Mouse (Mus musculus) lung, embryonic 16.5 days (tissue): ENCODE data around the gene Raet1e. TPM values are rescaled to one million over a fixed set of nuclear protein-coding genes. Genes with fewer than 3 reads are reported as not detected.
"Not testable (repeated sequence)": the region's sequence is repeated elsewhere in the genome, so short reads cannot be mapped to it uniquely, and the experiment has no call there.

Experiments used
- ATAC-seq: fragments of 200-750 bp; cut with Nextera tagmentation; 2 replicates; pipeline ENCODE4 v1.8.0; 2017; ENCODE audit warnings: low read depth, mild to moderate bottlenecking, moderate library complexity
- H3K27ac ChIP-seq: fragments of 300-500 bp; sonication (generic); 2 replicates; pipeline ENCODE4 v1.5.1; 2014; ENCODE audit warnings: mild to moderate bottlenecking, control low read depth, low read length
- H3K27me3 ChIP-seq: fragments of 300-500 bp; sonication (generic); 2 replicates; pipeline ENCODE4 v1.6.1; 2014; ENCODE audit warnings: low read depth, low read length, mixed read lengths; ENCODE audit not compliant: control insufficient read depth, insufficient read depth
- H3K36me3 ChIP-seq: fragments of 300-500 bp; sonication (generic); 2 replicates; pipeline ENCODE4 v1.6.1; 2014; ENCODE audit warnings: low read length; ENCODE audit not compliant: control insufficient read depth, insufficient read depth
- H3K4me1 ChIP-seq: fragments of 300-500 bp; sonication (generic); replicated peaks from 2 replicates; pipeline ENCODE4 v1.6.1; 2014; ENCODE audit warnings: low read length, mixed read lengths; ENCODE audit not compliant: control insufficient read depth, insufficient read depth
- H3K4me2 ChIP-seq: fragments of 300-500 bp; sonication (generic); 2 replicates; pipeline ENCODE4 v1.6.1; 2014; ENCODE audit warnings: low read depth, low read length, control low read depth
- H3K4me3 ChIP-seq: fragments of 300-500 bp; sonication (generic); 2 replicates; pipeline ENCODE4 v1.5.1; 2014; ENCODE audit warnings: mild to moderate bottlenecking, low read length, control low read depth
- H3K9ac ChIP-seq: fragments of 300-500 bp; sonication (generic); 2 replicates; pipeline ENCODE4 v1.6.1; 2014; ENCODE audit warnings: low read length, control low read depth
- H3K9me3 ChIP-seq: fragments of 300-500 bp; sonication (generic); 2 replicates; pipeline ENCODE4 v1.6.1; 2016; ENCODE audit warnings: low read length; ENCODE audit not compliant: control insufficient read depth
- WGBS: fragments of 180-500 bp; shearing (Covaris S2); extraction: QIAGEN DNeasy Blood & Tissue Kit; methylation state at CpG from one replicate; pipeline ENCODE4 v1.1.7; 2014; 5-methylcytosine and 5-hydroxymethylcytosine counted together
- polyA plus RNA-seq: library from polyadenylated mRNA; unstranded; fragments of >200 nt; fragmentation: Nextera tagmentation; extraction: Ambion mirVana; gene quantifications from 2 replicates; pipeline ENCODE4 v1.2.1, GENCODE M21; 2015

The Raet1e gene
- polyA plus RNA-seq, 1 experiment from 2014 or later, result 10.8 TPM

DNA sequence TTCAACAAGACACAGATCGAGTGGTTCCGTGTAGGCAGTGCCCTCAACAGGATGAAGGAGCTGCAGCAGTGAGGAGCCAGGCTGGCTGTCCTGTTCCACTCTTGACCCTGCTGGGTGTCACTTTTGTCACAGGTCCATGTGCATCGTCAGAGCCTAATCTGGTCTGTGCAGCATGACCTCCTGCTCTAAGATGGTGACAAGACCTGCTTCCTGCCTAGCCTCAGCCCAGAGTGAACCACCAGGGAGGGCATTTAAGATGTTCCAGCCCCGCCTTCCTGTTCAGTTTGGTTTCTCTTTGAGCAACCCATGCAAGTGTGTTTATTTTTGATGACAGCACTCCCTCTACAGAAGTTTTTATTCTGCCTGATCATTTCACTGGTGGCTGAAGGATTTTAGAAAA is 187.4 kb downstream of the Raet1e start:
- 65% methylated on average over 4 of the region's 4 CpGs for WGBS
- not testable (repeated sequence) for ATAC-seq, H3K4me2 ChIP-seq

DNA sequence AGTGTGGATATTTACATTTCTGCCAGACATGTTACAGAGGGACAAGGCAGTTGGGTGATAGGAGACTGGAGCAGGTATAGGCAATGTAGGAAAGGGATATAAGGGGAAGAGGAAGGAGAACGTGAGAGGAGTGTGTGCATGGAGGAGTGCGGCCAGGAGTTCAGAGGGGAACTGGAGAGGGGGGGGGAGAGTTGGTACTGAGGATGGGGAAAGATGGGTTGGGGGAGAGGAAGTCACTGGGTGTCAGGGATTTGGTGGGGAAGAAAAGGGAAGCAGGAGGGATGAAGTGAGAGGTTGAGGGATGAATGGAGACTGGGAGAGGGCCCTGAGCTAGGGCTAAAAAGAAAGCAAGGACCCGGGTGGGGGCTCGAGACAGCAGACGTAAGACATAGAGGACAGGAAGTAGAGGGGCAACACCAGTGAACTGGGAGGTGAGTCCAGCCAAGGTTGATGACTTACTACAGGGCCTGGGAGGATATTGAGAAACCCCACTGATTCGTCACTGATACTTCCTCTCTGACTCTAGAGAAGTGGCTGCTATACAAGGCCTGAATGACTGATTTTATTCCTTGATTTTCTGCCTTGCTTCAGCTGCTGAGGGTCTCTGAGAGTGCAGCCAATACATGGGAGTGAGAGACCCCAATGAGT is 195.3 kb downstream of the Raet1e start:
- H3K4me1 ChIP-seq, H3K27me3 ChIP-seq, H3K9ac ChIP-seq, H3K9me3 ChIP-seq, H3K36me3 ChIP-seq, H3K27ac ChIP-seq, ATAC-seq, H3K4me2 ChIP-seq, H3K4me3 ChIP-seq: not testable (repeated sequence)
- WGBS, result 70% methylated on average over 6 of the region's 6 CpGs

More for the DNA sequence above, 187.4 kb downstream of the Raet1e start:
- H3K9me3 ChIP-seq, H3K27ac ChIP-seq, H3K36me3 ChIP-seq, H3K9ac ChIP-seq, H3K4me3 ChIP-seq, H3K4me1 ChIP-seq, H3K27me3 ChIP-seq: not testable (repeated sequence)

DNA sequence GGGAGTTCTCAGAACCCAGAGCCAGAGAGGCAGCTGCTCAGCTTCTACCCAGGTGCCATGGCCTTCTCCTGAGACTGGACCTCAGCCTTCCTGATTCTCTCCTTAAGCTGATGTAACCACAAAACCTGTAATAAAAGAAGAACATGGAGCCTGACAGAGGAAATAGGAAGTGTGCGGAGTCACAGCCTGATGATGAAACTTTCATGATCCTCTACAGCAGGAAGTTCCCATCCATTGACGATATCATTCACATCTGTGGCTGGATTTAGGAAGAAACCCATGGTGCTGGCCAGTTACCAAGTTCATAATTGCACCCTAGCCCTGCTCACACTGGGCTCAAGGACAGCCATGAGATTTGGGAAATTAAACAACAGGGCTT is 195.8 kb downstream of the Raet1e start:
- not testable (repeated sequence) for ATAC-seq, H3K4me2 ChIP-seq
- WGBS, result 81% methylated on average over 2 of the region's 2 CpGs

DNA sequence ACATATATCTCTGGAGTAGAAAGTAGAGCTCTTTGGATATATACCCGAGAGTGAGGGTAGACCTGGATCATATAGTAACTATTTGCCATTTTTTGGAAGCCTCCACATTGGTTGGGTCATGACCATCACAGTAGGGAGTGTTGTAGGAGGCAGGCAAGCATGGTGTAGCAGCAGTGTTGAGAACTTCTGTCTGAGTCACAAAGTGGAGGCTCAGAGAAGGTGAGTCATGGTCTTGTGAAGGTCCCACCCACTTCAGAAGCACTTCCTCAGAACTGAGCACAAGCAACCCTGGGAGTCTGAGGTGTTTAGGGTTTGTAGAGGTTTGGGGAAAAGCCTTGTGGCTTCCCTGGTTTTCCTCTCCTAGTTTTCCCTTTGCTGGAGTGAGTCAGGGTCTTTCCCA is 199.0 kb downstream of the Raet1e start:
- not testable (repeated sequence) for H3K9ac ChIP-seq

More for the DNA sequence above, 195.8 kb downstream of the Raet1e start:
- H3K36me3 ChIP-seq, H3K27ac ChIP-seq, H3K4me1 ChIP-seq, H3K9me3 ChIP-seq, H3K4me3 ChIP-seq, H3K9ac ChIP-seq, H3K27me3 ChIP-seq: not testable (repeated sequence)

DNA sequence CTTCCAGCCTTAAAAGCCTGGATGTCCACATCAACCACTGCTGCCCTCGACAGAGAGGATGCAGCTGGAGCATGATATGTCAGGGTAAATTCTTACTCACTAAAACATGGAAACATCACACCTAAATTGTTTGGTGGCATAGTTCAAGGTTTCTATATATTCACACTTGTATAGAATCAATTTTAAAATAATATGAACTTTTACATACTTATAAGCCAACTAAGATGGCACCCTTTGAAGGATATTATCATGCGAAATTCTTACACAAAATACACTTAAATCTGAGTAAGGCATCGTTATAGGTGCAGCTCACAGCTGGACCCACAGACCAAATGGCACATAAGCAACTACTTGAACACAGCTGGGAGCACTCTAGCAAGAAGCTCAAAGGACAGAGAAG is 201.9 kb downstream of the Raet1e start, which contains the start of gene Raet1d:
Raet1d (plus strand) TSS at position 301 of the 400 bp plus-strand sequence.
- H3K4me2 ChIP-seq, result peak within 1 kb of the TSS; percentile 43; the same call in 1 of the 2 replicates
- not testable (repeated sequence) for H3K9ac ChIP-seq, H3K36me3 ChIP-seq, H3K27ac ChIP-seq, H3K9me3 ChIP-seq, ATAC-seq, H3K4me1 ChIP-seq, H3K4me3 ChIP-seq, H3K27me3 ChIP-seq
- WGBS, result 70% methylated on average over 3 of the region's 3 CpGs

More for the DNA sequence above, 199.0 kb downstream of the Raet1e start:
- H3K4me2 ChIP-seq, ATAC-seq, H3K4me1 ChIP-seq, H3K36me3 ChIP-seq, H3K27me3 ChIP-seq, H3K4me3 ChIP-seq, H3K9me3 ChIP-seq, H3K27ac ChIP-seq: not testable (repeated sequence)
- WGBS, result 81% methylated on average over 1 of the region's 1 CpGs

DNA sequence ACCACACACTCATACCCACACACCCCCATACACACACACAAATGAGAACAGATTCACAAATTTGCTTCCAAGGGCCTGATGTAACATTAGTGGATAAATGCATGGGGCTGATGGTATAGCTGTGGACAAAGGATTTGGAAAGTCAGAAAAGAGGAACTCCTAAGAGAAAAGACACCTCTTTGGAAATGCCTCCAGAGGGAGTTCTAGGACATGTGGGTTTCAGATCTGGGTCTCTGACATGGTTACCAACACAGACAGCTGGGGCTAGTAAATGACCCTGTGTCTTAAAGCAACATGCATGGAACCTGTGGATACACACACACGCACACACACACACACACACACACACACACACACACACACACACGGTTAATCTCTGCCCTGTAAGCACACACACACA is 202.6 kb downstream of the Raet1e start:
- not testable (repeated sequence) for ATAC-seq, H3K9me3 ChIP-seq, H3K27ac ChIP-seq, H3K4me3 ChIP-seq, H3K4me1 ChIP-seq, H3K4me2 ChIP-seq, H3K36me3 ChIP-seq, H3K27me3 ChIP-seq, H3K9ac ChIP-seq
- WGBS, result 33% methylated on average over 2 of the region's 2 CpGs

DNA sequence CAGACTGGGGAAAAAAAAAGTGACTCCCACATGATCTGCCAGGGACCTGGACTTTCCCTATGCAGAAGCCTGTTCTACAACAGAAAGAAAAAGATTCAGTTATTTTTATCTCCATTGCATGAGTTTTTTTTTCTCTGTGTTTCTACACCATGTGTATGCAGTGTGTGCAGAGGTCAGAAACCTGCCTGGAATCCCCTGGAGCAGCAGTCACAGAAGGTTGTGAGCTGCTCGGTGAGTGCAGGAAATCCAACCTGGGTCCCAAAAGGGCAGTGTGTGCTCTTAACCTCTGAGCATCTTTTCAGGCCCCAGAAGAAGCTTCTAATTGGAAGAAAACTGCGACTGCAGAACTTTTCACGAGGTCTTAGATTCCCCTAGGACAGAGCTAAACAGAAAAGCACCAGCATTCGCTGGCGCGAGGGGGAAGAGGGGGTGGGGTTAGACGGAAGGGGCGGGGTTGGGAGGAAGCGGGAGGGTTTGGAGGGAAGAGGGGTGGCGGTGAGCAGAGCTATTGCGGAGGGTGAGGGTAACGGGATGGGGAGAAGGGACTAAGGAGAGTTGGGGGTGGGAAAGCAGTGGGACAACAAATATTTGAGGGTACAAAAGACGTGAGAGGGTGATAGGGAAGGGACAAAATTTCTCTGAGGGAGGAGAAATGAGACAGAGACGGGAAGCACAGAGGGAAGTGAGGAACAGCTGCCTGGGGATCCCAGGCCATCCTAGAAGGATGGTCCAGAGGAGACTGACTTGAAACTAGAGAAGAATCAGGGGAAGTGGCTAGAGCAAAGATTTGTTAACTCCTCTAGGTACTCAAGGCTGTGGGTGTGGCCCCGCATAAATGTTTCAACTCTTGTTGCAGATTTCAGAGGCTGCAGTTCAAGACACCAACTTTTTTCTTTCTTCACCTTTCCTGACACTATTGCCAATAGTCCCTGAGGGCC is 203.3 kb downstream of the Raet1e start:
- H3K36me3 ChIP-seq, H3K4me1 ChIP-seq, H3K9me3 ChIP-seq, H3K27me3 ChIP-seq, H3K27ac ChIP-seq, H3K9ac ChIP-seq: not testable (repeated sequence)
- ATAC-seq, result peak; percentile 89
- WGBS, result 2% methylated on average over 9 of the region's 15 CpGs
- peak overlapping the region; percentile 19; the same call in 1 of the 2 replicates for H3K4me3 ChIP-seq
- peak overlapping the region; percentile 43 for H3K4me2 ChIP-seq

DNA sequence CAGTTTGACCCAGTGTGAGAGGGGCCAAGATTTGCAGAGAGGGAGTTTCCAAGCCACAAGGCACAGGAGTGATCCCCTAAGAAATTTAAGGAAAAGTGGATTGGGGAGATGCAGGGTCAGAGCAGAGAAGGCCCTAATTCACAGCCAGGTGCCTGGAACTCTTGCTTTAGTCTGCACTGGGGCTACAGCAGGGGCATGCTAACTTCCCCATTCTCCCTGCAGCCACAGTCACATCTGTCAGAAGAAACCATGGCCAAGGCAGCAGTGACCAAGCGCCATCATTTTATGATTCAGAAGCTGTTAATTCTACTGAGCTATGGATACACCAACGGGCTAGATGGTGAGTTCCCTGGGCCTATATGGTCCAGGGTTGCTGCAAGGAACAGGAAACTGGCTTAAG is 204.1 kb downstream of the Raet1e start:
- H3K36me3 ChIP-seq, ATAC-seq, H3K9me3 ChIP-seq, H3K9ac ChIP-seq, H3K4me1 ChIP-seq, H3K4me2 ChIP-seq, H3K27me3 ChIP-seq, H3K4me3 ChIP-seq, H3K27ac ChIP-seq: not testable (repeated sequence)
- WGBS, result 87% methylated on average over 2 of the region's 2 CpGs

DNA sequence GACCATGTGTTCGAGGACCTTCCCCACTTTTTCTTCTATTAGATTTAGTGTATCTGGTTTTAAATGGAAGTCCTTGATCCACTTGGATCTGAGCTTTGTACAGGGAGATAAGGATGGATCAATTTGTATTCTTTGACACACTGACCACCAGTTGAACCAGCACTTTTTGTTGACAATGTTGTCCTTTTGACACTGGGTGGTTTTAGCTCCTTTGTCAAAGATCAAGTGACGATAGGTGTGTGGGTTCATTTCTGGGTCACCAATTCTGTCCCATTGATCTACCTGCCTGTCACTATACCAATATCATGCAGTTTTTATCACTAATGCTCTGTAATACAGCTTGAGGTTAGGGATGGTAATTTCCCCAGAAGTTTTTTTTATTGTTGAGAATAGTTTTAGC is 206.5 kb downstream of the Raet1e start:
- not testable (repeated sequence) for H3K9me3 ChIP-seq, H3K4me1 ChIP-seq, ATAC-seq, H3K4me2 ChIP-seq, H3K27me3 ChIP-seq, H3K4me3 ChIP-seq, H3K27ac ChIP-seq, H3K36me3 ChIP-seq, H3K9ac ChIP-seq
- 55% methylated on average over 2 of the region's 2 CpGs for WGBS
